Mouse (Mus musculus) heart, embryonic 13.5 days (tissue): ENCODE measurements around the gene Samd9l. TPM values are rescaled to one million over a fixed set of nuclear protein-coding genes. Genes with fewer than 3 reads are reported as not detected.
"Not testable (repeated sequence)": the region's sequence is repeated elsewhere in the genome, so short reads cannot be mapped to it uniquely, and the experiment has no call there.

Source experiments
- ATAC-seq: fragments of 200-750 bp; cut with Nextera tagmentation; 2 replicates; pipeline ENCODE4 v1.8.0; 2017; ENCODE audit warnings: moderate TSS enrichment; ENCODE audit not compliant: insufficient number of reproducible peaks, low FRiP score, low TSS enrichment; ENCODE audit errors: extremely low read depth
- H3K27ac ChIP-seq: fragments of 300-500 bp; sonication (generic); replicated peaks from 2 replicates; pipeline ENCODE4 v1.5.1; 2015; ENCODE audit warnings: moderate library complexity, mild to moderate bottlenecking, inconsistent platforms
- H3K27me3 ChIP-seq: fragments of 300-500 bp; sonication (generic); replicated peaks from 2 replicates; pipeline ENCODE4 v1.6.1; 2015; ENCODE audit warnings: mild to moderate bottlenecking, inconsistent platforms
- H3K36me3 ChIP-seq: fragments of 300-500 bp; sonication (generic); 2 replicates; pipeline ENCODE4 v1.6.1; 2015; ENCODE audit warnings: mild to moderate bottlenecking, inconsistent platforms
- H3K4me1 ChIP-seq: fragments of 300-500 bp; sonication (generic); 2 replicates; pipeline ENCODE4 v1.6.1; 2015; ENCODE audit warnings: inconsistent platforms
- H3K4me2 ChIP-seq: fragments of 300-500 bp; sonication (generic); 2 replicates; pipeline ENCODE4 v1.6.1; 2015; ENCODE audit warnings: inconsistent platforms, mild to moderate bottlenecking, moderate library complexity
- H3K4me3 ChIP-seq: fragments of 300-500 bp; sonication (generic); 2 replicates; pipeline ENCODE4 v1.5.1; 2015; ENCODE audit warnings: moderate library complexity, mild to moderate bottlenecking, inconsistent platforms
- H3K9ac ChIP-seq: fragments of 300-500 bp; sonication (generic); 2 replicates; pipeline ENCODE4 v1.6.1; 2015; ENCODE audit warnings: inconsistent platforms, mild to moderate bottlenecking, moderate library complexity
- H3K9me3 ChIP-seq: fragments of 300-500 bp; sonication (generic); 2 replicates; pipeline ENCODE4 v1.6.1; 2016; ENCODE audit warnings: inconsistent platforms
- WGBS: fragments of 180-500 bp; shearing (Covaris S2); methylation state at CpG from one replicate; pipeline ENCODE4 v1.1.7; 2015; ENCODE audit warnings: mixed read lengths; 5-methylcytosine and 5-hydroxymethylcytosine counted together
- polyA plus RNA-seq: library from polyadenylated mRNA; unstranded; fragments of >200 nt; fragmentation: Nextera tagmentation; extraction: Ambion mirVana; gene quantifications from 2 replicates; pipeline ENCODE4 v1.2.1, GENCODE M21; 2015

Gene Samd9l
- 1.4 and 1.5 TPM in 2 replicates for polyA plus RNA-seq

- H3K4me3 ChIP-seq = peak within 1 kb of the TSS; percentile 41
- not testable (repeated sequence) for H3K27ac ChIP-seq, H3K36me3 ChIP-seq, H3K9ac ChIP-seq, H3K4me1 ChIP-seq, ATAC-seq, H3K9me3 ChIP-seq, H3K27me3 ChIP-seq
- WGBS = 32% methylated on average over 4 of the region's 4 CpGs
- peak within 1 kb of the TSS; percentile 49 for H3K4me2 ChIP-seq
These were observed at the start of gene Samd9l for GRCm38 (mm10) chr6:3399340-3400068. Gene Samd9l, minus strand, starts transcription at chr6:3399572.

GRCm38 (mm10) chr6:3447404-3447803, 48.0 kb upstream of the Samd9l start:
- H3K4me2 ChIP-seq = no peak overlapping the region
- H3K27me3 ChIP-seq = no peaks in the 10 kb centered on the region
- H3K4me3 ChIP-seq = no peak overlapping the region
- 6% methylated on average over 5 of the region's 5 CpGs for WGBS
- ATAC-seq = no peak
- no peaks in the 10 kb centered on the region for H3K4me1 ChIP-seq
- H3K9me3 ChIP-seq = no peaks in the 10 kb centered on the region
- no peaks in the 10 kb centered on the region for H3K36me3 ChIP-seq
- no peak overlapping the region for H3K9ac ChIP-seq
- no peak overlapping the region for H3K27ac ChIP-seq

GRCm38 (mm10) chr6:3443905-3444304, 44.5 kb upstream of the Samd9l start:
- no peak overlapping the region for H3K4me3 ChIP-seq
- no peak overlapping the region for H3K27ac ChIP-seq
- no peak overlapping the region for H3K9ac ChIP-seq
- ATAC-seq = no peak
- H3K9me3 ChIP-seq = no peaks in the 10 kb centered on the region
- WGBS = 17% methylated on average over 1 of the region's 1 CpGs
- H3K4me1 ChIP-seq = no peaks in the 10 kb centered on the region
- H3K4me2 ChIP-seq = no peak overlapping the region
- no peaks in the 10 kb centered on the region for H3K27me3 ChIP-seq
- no peaks in the 10 kb centered on the region for H3K36me3 ChIP-seq

GRCm38 (mm10) chr6:3436087-3436486, 36.7 kb upstream of the Samd9l start:
- Histone ChIP-seq H3K36me3 (no peaks in the 10 kb centered on the region), H3K27me3 (no peaks in the 10 kb centered on the region), H3K9me3 (no peaks in the 10 kb centered on the region; the same call in 1 of the 2 replicates), H3K27ac (no peak overlapping the region), H3K4me1 (no peaks in the 10 kb centered on the region), H3K4me3 (no peak overlapping the region), H3K4me2 (no peak overlapping the region), H3K9ac (no peak overlapping the region)
- ATAC-seq = no peak

- WGBS = 68% methylated on average over 2 of the region's 2 CpGs
- not testable (repeated sequence) for H3K4me1 ChIP-seq, H3K9ac ChIP-seq, H3K4me3 ChIP-seq, H3K9me3 ChIP-seq, H3K27me3 ChIP-seq, ATAC-seq, H3K36me3 ChIP-seq, H3K27ac ChIP-seq, H3K4me2 ChIP-seq
These were observed 31.6 kb upstream of the Samd9l start for GRCm38 (mm10) chr6:3430976-3431375.

- Histone ChIP-seq H3K9ac (no peak overlapping the region), H3K36me3 (no peaks in the 10 kb centered on the region), H3K27me3 (no peaks in the 10 kb centered on the region), H3K9me3 (no peaks in the 10 kb centered on the region), H3K4me2 (no peak overlapping the region), H3K4me1 (no peaks in the 10 kb centered on the region), H3K27ac (no peak overlapping the region), H3K4me3 (no peak overlapping the region)
- ATAC-seq = no peak
- 67% methylated on average over 1 of the region's 1 CpGs for WGBS
These were observed 27.7 kb upstream of the Samd9l start for GRCm38 (mm10) chr6:3427047-3427446.

- H3K9ac ChIP-seq, H3K36me3 ChIP-seq, H3K27me3 ChIP-seq, H3K4me2 ChIP-seq, H3K9me3 ChIP-seq, H3K4me1 ChIP-seq, H3K4me3 ChIP-seq, H3K27ac ChIP-seq, ATAC-seq: not testable (repeated sequence)
These were observed 26.0 kb upstream of the Samd9l start for GRCm38 (mm10) chr6:3425333-3425732.

- H3K4me1 ChIP-seq, H3K4me2 ChIP-seq, H3K4me3 ChIP-seq, H3K9me3 ChIP-seq, H3K27ac ChIP-seq, ATAC-seq, H3K9ac ChIP-seq, H3K36me3 ChIP-seq, H3K27me3 ChIP-seq: not testable (repeated sequence)
- 21% methylated on average over 1 of the region's 4 CpGs for WGBS
These were observed 25.4 kb upstream of the Samd9l start for GRCm38 (mm10) chr6:3424613-3425277.

GRCm38 (mm10) chr6:3397182-3397906, 2.0 kb downstream of the Samd9l start:
- H3K27me3 ChIP-seq, ATAC-seq, H3K9ac ChIP-seq, H3K27ac ChIP-seq, H3K4me1 ChIP-seq, H3K4me3 ChIP-seq, H3K9me3 ChIP-seq, H3K36me3 ChIP-seq: not testable (repeated sequence)
- WGBS = 73% methylated on average over 5 of the region's 7 CpGs
- H3K4me2 ChIP-seq = 0 out of 2 replicates have a peak overlapping the region, but pooled peaks have one; percentile 49

GRCm38 (mm10) chr6:3395921-3396611, 3.3 kb downstream of the Samd9l start:
- H3K9me3 ChIP-seq, H3K27ac ChIP-seq, H3K27me3 ChIP-seq, ATAC-seq, H3K4me3 ChIP-seq, H3K36me3 ChIP-seq, H3K9ac ChIP-seq, H3K4me2 ChIP-seq, H3K4me1 ChIP-seq: not testable (repeated sequence)
- WGBS = 54% methylated on average over 4 of the region's 4 CpGs

GRCm38 (mm10) chr6:3389995-3390394, 9.4 kb downstream of the Samd9l start:
- ATAC-seq = no peak
- no peak overlapping the region for H3K4me3 ChIP-seq
- no peaks in the 10 kb centered on the region for H3K27me3 ChIP-seq
- WGBS = 67% methylated on average over 1 of the region's 1 CpGs
- H3K36me3 ChIP-seq = no peaks in the 10 kb centered on the region
- H3K9me3 ChIP-seq = no peaks in the 10 kb centered on the region
- no peak overlapping the region for H3K4me2 ChIP-seq
- no peak overlapping the region for H3K27ac ChIP-seq
- H3K4me1 ChIP-seq = no peaks in the 10 kb centered on the region
- H3K9ac ChIP-seq = no peak overlapping the region
